15 mouse cellular contexts compared by ENCODE assay signal in the genomic region with DNA sequence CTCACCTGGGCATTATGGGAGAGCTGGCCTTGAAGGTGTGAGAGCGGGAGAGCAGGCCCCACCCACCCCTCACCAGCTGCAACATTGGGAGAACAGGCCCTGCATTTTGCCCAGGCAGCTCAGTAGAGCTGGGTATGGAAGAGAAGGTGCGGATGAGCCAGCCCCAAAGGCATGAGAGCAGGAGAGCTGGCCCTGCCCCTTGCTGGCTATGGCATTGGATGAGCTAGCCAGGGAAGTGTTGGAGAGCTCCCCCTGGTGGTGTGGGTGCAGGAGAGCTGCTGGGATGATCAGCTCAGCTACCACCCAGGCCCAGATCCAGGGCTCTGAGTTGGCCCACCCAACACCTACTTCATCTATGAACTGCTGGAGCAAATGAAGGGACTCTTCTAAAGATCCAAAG. TPM values are rescaled to one million over a fixed set of nuclear protein-coding genes. Genes with fewer than 3 reads are reported as not detected.
A peak's percentile ranks its signal among the peaks of the same experiment; 100 is the strongest.
DNase-seq lines count a peak whose midpoint lies in the region; ATAC-seq and TF ChIP-seq lines count a peak whose summit lies in the region.
"Had no signal": no experiment of that assay in that cellular context is flagged by ENCODE, and none has a peak within 500 bp of the region (broad histone marks: within the 10 kb centered on the region; RNA-seq: fewer than 3 reads in every experiment).

No protein-coding gene starts in this region.

- no peaks in the 10 kb centered on the region for H3K9me3 ChIP-seq in lung, postnatal 0 days (ENCODE audit: low read length)
- H3K9me3 ChIP-seq in hindbrain, embryonic 11.5 days (ENCODE audit: control insufficient read depth, low read length): no peaks in the 10 kb centered on the region
- H3K9me3 ChIP-seq: forebrain, embryonic 13.5 days; liver, embryonic 13.5 days had no signal

- H3K4me2 ChIP-seq in lung, postnatal 0 days (replicated peaks; ENCODE audit: low read depth, low read length): no peak overlapping the region
- no peak overlapping the region for H3K4me2 ChIP-seq in hindbrain, embryonic 11.5 days (replicated peaks; ENCODE audit: low read depth, low read length)
- H3K4me2 ChIP-seq: forebrain, embryonic 13.5 days; liver, embryonic 13.5 days had no signal

- H3K4me3 ChIP-seq in lung, postnatal 0 days (ENCODE audit: low read depth, low read length): no peak overlapping the region
- H3K4me3 ChIP-seq in hindbrain, embryonic 11.5 days (ENCODE audit: low read depth, low read length): no peak overlapping the region
- H3K4me3 ChIP-seq: forebrain, embryonic 13.5 days; liver, embryonic 13.5 days; megakaryocyte, embryonic 14.5 days had no signal

- no peaks in the 10 kb centered on the region for H3K4me1 ChIP-seq in lung, postnatal 0 days (ENCODE audit: insufficient read depth, low read depth, low read length)
- no peaks in the 10 kb centered on the region for H3K4me1 ChIP-seq in hindbrain, embryonic 11.5 days (replicated peaks; ENCODE audit: control insufficient read depth, insufficient read depth, low read length)
- H3K4me1 ChIP-seq: forebrain, embryonic 13.5 days; megakaryocyte, embryonic 14.5 days had no signal

- intact Hi-C loops in heart, postnatal 14 days (cut with DNase I): no loop called here

- H3K9ac ChIP-seq in lung, postnatal 0 days (replicated peaks; ENCODE audit: low read depth): no peak overlapping the region
- no peak overlapping the region for H3K9ac ChIP-seq in hindbrain, embryonic 11.5 days (ENCODE audit: low read depth, low read length)
- H3K9ac ChIP-seq: forebrain, embryonic 13.5 days; liver, embryonic 13.5 days had no signal

- WGBS in lung, postnatal 0 days: 94% methylated on average over 2 of the region's 2 CpGs
- 82% methylated on average over 2 of the region's 2 CpGs for WGBS in hindbrain, embryonic 11.5 days

- DNase-seq in heart, adult 11 months: peak; percentile 85
- no peak for DNase-seq in heart, postnatal 14 days
- no peak for DNase-seq in lung, postnatal 0 days (ENCODE audit: low spot score)
- no peak for DNase-seq in lung, postnatal 4 days
- peak; percentile 7 for DNase-seq in adrenal gland, postnatal 10 days
- DNase-seq in naive thymus-derived CD4-positive, alpha-beta T cell, adult 2 months (ENCODE audit: low read depth): peak; percentile 17
- no peak for DNase-seq in hindbrain, embryonic 11.5 days (ENCODE audit: low spot score)
- no peak for DNase-seq in urinary bladder, postnatal 14 days (ENCODE audit: low spot score)
- DNase-seq: heart, postnatal 10 days; kidney, postnatal 14 days; liver, embryonic 13.5 days; right cerebral cortex, postnatal 4 days had no signal

- no peaks in the 10 kb centered on the region for H3K27me3 ChIP-seq in lung, postnatal 0 days (replicated peaks; ENCODE audit: insufficient read depth, low read length)
- no peaks in the 10 kb centered on the region for H3K27me3 ChIP-seq in hindbrain, embryonic 11.5 days (ENCODE audit: control insufficient read depth, insufficient read depth, low read length)
- H3K27me3 ChIP-seq: forebrain, embryonic 13.5 days; liver, embryonic 13.5 days had no signal

- H3K27ac ChIP-seq in lung, postnatal 0 days (ENCODE audit: low read length): no peak overlapping the region
- no peak overlapping the region for H3K27ac ChIP-seq in hindbrain, embryonic 11.5 days (ENCODE audit: low read depth, low read length)
- H3K27ac ChIP-seq: forebrain, embryonic 13.5 days; liver, embryonic 13.5 days had no signal

- TF ChIP-seq CTCF in lung, postnatal 0 days (IDR thresholded peaks at IDR 0.05): peak; percentile 12; the same call in 1 of the 2 replicates

- TF ChIP-seq EP300 in lung, postnatal 0 days (IDR thresholded peaks at IDR 0.05): no peak

- no peaks in the 10 kb centered on the region for H3K36me3 ChIP-seq in lung, postnatal 0 days (ENCODE audit: insufficient read depth, low read length)
- H3K36me3 ChIP-seq in hindbrain, embryonic 11.5 days (ENCODE audit: control insufficient read depth, insufficient read depth, low read length): no peaks in the 10 kb centered on the region
- H3K36me3 ChIP-seq: liver, embryonic 13.5 days had no signal

- ATAC-seq in lung, postnatal 0 days: no peak
- ATAC-seq in hindbrain, embryonic 11.5 days (ENCODE audit: low FRiP score): no peak
- ATAC-seq: forebrain, embryonic 13.5 days; inflammation-experienced regulatory T-cells, adult 6 months had no signal

RNA-seq across cellular contexts. Expression of gene 1500009L16Rik, which starts 34.5 kb away (rescaled TPM):
- total RNA-seq in heart, postnatal 14 days (2021): 1 to 10 TPM; 4.5 to 6.9 TPM
- 19.6 and 21.5 TPM in 2 replicates for polyA plus RNA-seq in lung, postnatal 0 days (2015; fragmentation: Nextera tagmentation; extraction: Ambion mirVana)
- 10 to 100 TPM; 14.2 to 15.5 TPM for total RNA-seq in adrenal gland, postnatal 10 days (2021)
- polyA plus RNA-seq in hindbrain, embryonic 11.5 days (2014; fragmentation: Nextera tagmentation; extraction: Ambion mirVana): 39.3 and 50.8 TPM in 2 replicates

RNA-seq across cellular contexts. Expression of gene Appl2, which starts 39.7 kb away (rescaled TPM):
- 10 to 100 TPM; 34.6 to 37.1 TPM for total RNA-seq in heart, postnatal 14 days (2021)
- polyA plus RNA-seq in lung, postnatal 0 days (2015; fragmentation: Nextera tagmentation; extraction: Ambion mirVana): 40.5 and 54.3 TPM in 2 replicates
- 10 to 100 TPM; 44.3 to 66.3 TPM for total RNA-seq in adrenal gland, postnatal 10 days (2021)
- 32.0 and 38.5 TPM in 2 replicates for polyA plus RNA-seq in hindbrain, embryonic 11.5 days (2014; fragmentation: Nextera tagmentation; extraction: Ambion mirVana)

Comparison
In these comparisons a context has a peak if more than half of its experiments do, and no peak if none do; other contexts are left out.
1. DNase-seq: peak in heart, adult 11 months (single experiment), adrenal gland, postnatal 10 days (single experiment) and naive thymus-derived CD4-positive, alpha-beta T cell, adult 2 months (single experiment); none in heart, postnatal 14 days (0 of 2), lung, postnatal 0 days (single experiment), lung, postnatal 4 days (0 of 2), hindbrain, embryonic 11.5 days (single experiment) and urinary bladder, postnatal 14 days (single experiment).